Mouse (Mus musculus) kidney, adult 8-10 months (tissue): ENCODE results near the gene Elmo3.

Experiments used
- DNase-seq, 2 experiments: peaks; one replicate each; pipeline ENCODE4 v3.0.0; 2022

Elmo3 gene

DNA sequence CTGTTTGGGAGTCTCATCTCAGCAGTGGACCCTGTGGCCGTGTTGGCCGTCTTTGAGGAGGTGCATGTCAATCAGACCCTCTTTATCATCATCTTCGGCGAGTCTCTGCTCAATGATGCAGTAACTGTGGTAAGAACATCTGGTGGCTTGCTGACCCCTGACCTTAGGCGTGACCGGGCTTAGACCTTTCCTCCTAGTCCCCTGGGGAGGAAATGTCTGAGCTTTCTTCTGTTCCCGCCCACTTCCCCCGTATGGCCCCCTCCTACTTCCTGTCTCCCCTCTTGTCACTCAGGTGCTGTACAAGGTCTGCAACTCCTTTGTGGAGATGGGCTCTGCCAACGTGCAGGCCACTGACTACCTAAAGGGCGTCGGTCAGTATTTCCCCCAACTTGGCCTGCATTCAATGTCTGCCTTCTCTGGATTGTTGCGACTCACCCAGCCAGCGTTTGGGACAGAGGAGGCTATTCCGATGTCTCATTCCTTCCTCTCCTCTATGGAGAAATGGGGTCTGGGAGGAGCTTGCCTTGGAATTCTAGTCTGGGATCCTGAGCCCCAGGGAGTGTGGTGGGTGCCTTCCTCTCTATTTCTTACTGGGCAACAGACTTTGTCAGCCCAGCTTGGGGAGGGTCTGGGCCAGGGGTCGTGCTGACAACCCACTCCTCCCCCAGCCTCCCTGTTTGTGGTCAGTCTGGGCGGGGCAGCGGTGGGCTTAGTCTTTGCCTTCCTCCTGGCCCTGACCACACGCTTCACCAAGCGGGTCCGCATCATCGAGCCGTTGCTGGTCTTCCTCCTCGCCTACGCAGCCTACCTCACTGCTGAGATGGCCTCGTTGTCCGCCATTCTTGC lies 50.0 kb downstream of the Elmo3 start:
- peak; percentile 55 to 57 for DNase-seq

- no peak for DNase-seq
Observed at GRCm38 (mm10) chr8:105356681-105357080, 51.3 kb downstream of the Elmo3 start.

DNA sequence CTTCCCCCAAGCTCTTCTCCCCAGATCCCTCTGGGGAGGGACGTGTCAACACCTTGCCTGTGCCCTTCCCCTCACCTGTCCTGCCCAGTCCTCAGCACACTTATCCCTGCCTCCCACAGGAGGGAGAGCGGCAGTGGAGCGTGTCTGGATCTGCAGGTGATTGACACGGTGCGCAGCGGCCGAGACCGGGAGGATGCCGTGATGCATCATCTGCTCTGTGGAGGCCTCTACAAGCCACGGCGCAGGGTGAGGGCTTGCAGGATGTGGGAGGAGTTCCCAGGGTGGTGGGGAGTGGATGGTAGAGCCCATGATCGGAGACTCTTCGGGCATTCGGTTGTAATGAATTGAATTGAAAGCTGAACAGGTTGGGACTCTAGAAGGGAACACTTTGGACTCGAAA lies 53.8 kb downstream of the Elmo3 start:
- DNase-seq, result no peak

DNA sequence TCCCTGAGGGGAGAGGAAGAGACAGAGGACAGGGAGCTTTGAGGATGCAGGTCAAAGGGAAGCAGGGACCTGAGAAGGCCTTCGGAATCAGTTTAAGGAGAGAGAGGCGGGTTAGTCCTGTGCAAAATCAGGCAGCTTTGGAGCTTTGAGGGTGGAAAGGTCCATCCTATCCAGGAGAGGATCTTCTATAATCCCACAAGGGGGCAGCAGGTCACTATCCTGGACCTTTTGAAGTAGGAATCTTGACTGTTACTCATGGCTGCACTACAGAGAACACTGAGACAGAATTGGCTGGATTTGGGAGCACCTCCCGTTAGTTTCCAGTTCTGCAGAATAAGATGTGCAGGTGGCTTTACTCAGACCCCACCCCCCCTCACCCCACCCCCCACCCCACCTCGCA lies 54.2 kb downstream of the Elmo3 start:
- DNase-seq, result no peak
